8 mouse cellular contexts compared by ENCODE assay signal in genomic region chr7:81565381-81566055, GRCm38 (mm10). TPM values are rescaled to one million over a fixed set of nuclear protein-coding genes. Genes with fewer than 3 reads are reported as not detected.
DNase-seq lines count a peak whose midpoint lies in the region; ATAC-seq lines count a peak whose summit lies in the region.
"Had no signal": no experiment of that assay in that cellular context is flagged by ENCODE, and none has a peak within 500 bp of the region (broad histone marks: within the 10 kb centered on the region; RNA-seq: fewer than 3 reads in every experiment).

No protein-coding gene starts in this region.

- ATAC-seq in heart, embryonic 14.5 days (ENCODE audit: insufficient number of reproducible peaks, insufficient read depth, low FRiP score, low read depth) = no peak
- ATAC-seq in heart, embryonic 16.5 days (replicated peaks; ENCODE audit: extremely low read depth, insufficient read depth, low FRiP score) = no peak
- peak; percentile 67 for ATAC-seq in limb, embryonic 11.5 days (ENCODE audit: insufficient number of reproducible peaks, low FRiP score, low TSS enrichment, low read depth)
- ATAC-seq in CD4-positive, CD25-positive, alpha-beta regulatory T cell, adult 4 months = no peak

- peak overlapping the region; percentile 97 to 98 for H3K27ac ChIP-seq in heart, embryonic 14.5 days (replicated peaks in 1 of 2; ENCODE audit: control insufficient read depth in 1 of 2, insufficient read depth in 1 of 2, low read depth in 2 of 2, low read length in 2 of 2)
- H3K27ac ChIP-seq in embryonic facial prominence, embryonic 10.5 days (replicated peaks) = no peak overlapping the region
- peak overlapping the region; percentile 97 for H3K27ac ChIP-seq in heart, embryonic 16.5 days (ENCODE audit: low read length)
- no peak overlapping the region for H3K27ac ChIP-seq in limb, embryonic 11.5 days (replicated peaks; ENCODE audit: low read depth, low read length)
- H3K27ac ChIP-seq: lung, embryonic 15.5 days had no signal

- H3K36me3 ChIP-seq in heart, embryonic 14.5 days (ENCODE audit: control insufficient read depth, insufficient read depth, low read length) = no peaks in the 10 kb centered on the region
- no peaks in the 10 kb centered on the region for H3K36me3 ChIP-seq in embryonic facial prominence, embryonic 10.5 days (replicated peaks)
- H3K36me3 ChIP-seq in heart, embryonic 16.5 days (ENCODE audit: control insufficient read depth, insufficient read depth) = no peaks in the 10 kb centered on the region
- no peaks in the 10 kb centered on the region for H3K36me3 ChIP-seq in limb, embryonic 11.5 days (ENCODE audit: control insufficient read depth, insufficient read depth, low read length)
- H3K36me3 ChIP-seq: lung, embryonic 15.5 days had no signal

- H3K4me1 ChIP-seq in heart, embryonic 14.5 days (ENCODE audit: control insufficient read depth in 2 of 2, insufficient read depth in 2 of 2, low read length in 2 of 2) = peaks cover 21 to 46% of the 10 kb centered on the region in 2 experiments
- peaks cover 11% of the 10 kb centered on the region; the same call in 1 of the 2 replicates for H3K4me1 ChIP-seq in embryonic facial prominence, embryonic 10.5 days
- H3K4me1 ChIP-seq in heart, embryonic 16.5 days (ENCODE audit: control insufficient read depth, insufficient read depth, low read length) = peaks cover 31% of the 10 kb centered on the region
- 0 out of 2 replicates have a peak, but pooled peaks cover 5% of the 10 kb centered on the region for H3K4me1 ChIP-seq in limb, embryonic 11.5 days (ENCODE audit: control insufficient read depth, insufficient read depth, low read length)

- peak overlapping the region; percentile 48 to 59 for H3K4me3 ChIP-seq in heart, embryonic 14.5 days (ENCODE audit: control insufficient read depth in 1 of 2, insufficient read depth in 1 of 2, low read depth in 1 of 2, low read length in 2 of 2)
- no peak overlapping the region for H3K4me3 ChIP-seq in embryonic facial prominence, embryonic 10.5 days
- H3K4me3 ChIP-seq in heart, embryonic 16.5 days (ENCODE audit: low read length) = peak overlapping the region; percentile 57
- no peak overlapping the region for H3K4me3 ChIP-seq in limb, embryonic 11.5 days (ENCODE audit: low read depth, low read length)
- H3K4me3 ChIP-seq: lung, embryonic 15.5 days had no signal

- peak overlapping the region; percentile 74 for H3K9ac ChIP-seq in heart, embryonic 14.5 days (ENCODE audit: low read length)
- H3K9ac ChIP-seq in heart, embryonic 16.5 days (ENCODE audit: low read length) = peak overlapping the region; percentile 79
- H3K9ac ChIP-seq in limb, embryonic 11.5 days (ENCODE audit: low read length) = no peak overlapping the region
- H3K9ac ChIP-seq: lung, embryonic 15.5 days had no signal

- WGBS in heart, embryonic 14.5 days = 33% methylated on average over 7 of the region's 7 CpGs
- WGBS in embryonic facial prominence, embryonic 10.5 days = 73% methylated on average over 7 of the region's 7 CpGs
- WGBS in heart, embryonic 16.5 days = 41% methylated on average over 7 of the region's 7 CpGs
- 36% methylated on average over 7 of the region's 7 CpGs for WGBS in limb, embryonic 11.5 days

- intact Hi-C loops in heart, postnatal 25 days (cut with DNase I) = loop anchor here (10.0 kb wide), 2 partner anchors 171 to 221 kb away; partner anchors contain the start of gene Rps17

- no peaks in the 10 kb centered on the region for H3K9me3 ChIP-seq in heart, embryonic 14.5 days (ENCODE audit: control insufficient read depth, low read length)
- H3K9me3 ChIP-seq in embryonic facial prominence, embryonic 10.5 days = no peaks in the 10 kb centered on the region
- no peaks in the 10 kb centered on the region for H3K9me3 ChIP-seq in heart, embryonic 16.5 days (replicated peaks; ENCODE audit: control insufficient read depth, low read length)
- no peaks in the 10 kb centered on the region for H3K9me3 ChIP-seq in limb, embryonic 11.5 days (ENCODE audit: control insufficient read depth, low read length)
- H3K9me3 ChIP-seq: lung, embryonic 15.5 days had no signal

- H3K4me2 ChIP-seq in heart, embryonic 14.5 days (ENCODE audit: low read length) = peak overlapping the region; percentile 61
- H3K4me2 ChIP-seq in heart, embryonic 16.5 days (ENCODE audit: low read depth, low read length) = peak overlapping the region; percentile 61
- H3K4me2 ChIP-seq in limb, embryonic 11.5 days (ENCODE audit: low read depth, severe bottlenecking) = no peak overlapping the region
- H3K4me2 ChIP-seq: lung, embryonic 15.5 days had no signal

- no peaks in the 10 kb centered on the region for H3K27me3 ChIP-seq in heart, embryonic 14.5 days (ENCODE audit: control insufficient read depth, insufficient read depth, low read length)
- H3K27me3 ChIP-seq in embryonic facial prominence, embryonic 10.5 days (replicated peaks; ENCODE audit: low read depth, poor library complexity, severe bottlenecking) = no peaks in the 10 kb centered on the region
- H3K27me3 ChIP-seq in heart, embryonic 16.5 days (ENCODE audit: control insufficient read depth, insufficient read depth, low read length) = no peaks in the 10 kb centered on the region
- H3K27me3 ChIP-seq in limb, embryonic 11.5 days (ENCODE audit: control insufficient read depth, insufficient read depth, low read length) = no peaks in the 10 kb centered on the region
- H3K27me3 ChIP-seq: lung, embryonic 15.5 days had no signal

- no peak for DNase-seq in heart, postnatal 25 days (ENCODE audit: low spot score)
- peak; percentile 9 for DNase-seq in embryonic facial prominence, embryonic 10.5 days (ENCODE audit: low spot score)
- DNase-seq in limb, embryonic 11.5 days (ENCODE audit: low spot score) = peak; percentile 50
- DNase-seq in adrenal gland, postnatal 14 days = no peak

RNA-seq across cellular contexts. Expression of gene Fsd2, which starts 1.2 kb away (rescaled TPM):
- 60.6 and 68.0 TPM in 2 replicates for polyA plus RNA-seq in heart, embryonic 14.5 days (2014; fragmentation: Nextera tagmentation; extraction: Ambion mirVana)
- total RNA-seq in heart, postnatal 25 days (2021) = 100 to 1,000 TPM; 300 to 302 TPM
- polyA plus RNA-seq in embryonic facial prominence, embryonic 10.5 days (2016; fragmentation: Nextera tagmentation; extraction: Ambion mirVana) = 0.04 TPM in 1 of 2 replicates, not detected in the other
- polyA plus RNA-seq in heart, embryonic 16.5 days (2015; fragmentation: Nextera tagmentation; extraction: Ambion mirVana) = 76.3 and 83.4 TPM in 2 replicates
- polyA plus RNA-seq in limb, embryonic 11.5 days (2014; fragmentation: Nextera tagmentation; extraction: Ambion mirVana) = 0.04 and 0.07 TPM in 2 replicates
- polyA plus RNA-seq in CD4-positive, CD25-positive, alpha-beta regulatory T cell, adult 4 months (2017; shearing (Covaris generic)) = 1 to 10 TPM; 5.3 to 6.4 TPM
- 1.3 and 2.0 TPM in 2 replicates for total RNA-seq in adrenal gland, postnatal 14 days (2021)

RNA-seq across cellular contexts. Expression of gene Whamm, which starts 5.5 kb away (rescaled TPM):
- 7.7 and 9.5 TPM in 2 replicates for polyA plus RNA-seq in heart, embryonic 14.5 days (2014; fragmentation: Nextera tagmentation; extraction: Ambion mirVana)
- total RNA-seq in heart, postnatal 25 days (2021) = 1 to 10 TPM; 8.2 to 9.4 TPM
- polyA plus RNA-seq in embryonic facial prominence, embryonic 10.5 days (2016; fragmentation: Nextera tagmentation; extraction: Ambion mirVana) = 2.4 and 3.4 TPM in 2 replicates
- 3.9 and 4.2 TPM in 2 replicates for polyA plus RNA-seq in heart, embryonic 16.5 days (2015; fragmentation: Nextera tagmentation; extraction: Ambion mirVana)
- polyA plus RNA-seq in limb, embryonic 11.5 days (2014; fragmentation: Nextera tagmentation; extraction: Ambion mirVana) = 4.4 and 5.6 TPM in 2 replicates
- 1 to 10 TPM; 3.1 to 5.5 TPM for polyA plus RNA-seq in CD4-positive, CD25-positive, alpha-beta regulatory T cell, adult 4 months (2017; shearing (Covaris generic))
- total RNA-seq in adrenal gland, postnatal 14 days (2021) = 16.1 and 18.3 TPM in 2 replicates

Comparison
In these comparisons a context has a peak if more than half of its experiments do, and no peak if none do; other contexts are left out.
1. H3K27ac ChIP-seq: peak in heart, embryonic 14.5 days (2 of 2) and heart, embryonic 16.5 days (single experiment); none in embryonic facial prominence, embryonic 10.5 days (single experiment) and limb, embryonic 11.5 days (single experiment).
2. H3K4me3 ChIP-seq: peak in heart, embryonic 14.5 days (2 of 2) and heart, embryonic 16.5 days (single experiment); none in embryonic facial prominence, embryonic 10.5 days (single experiment) and limb, embryonic 11.5 days (single experiment).
3. DNase-seq: peak in embryonic facial prominence, embryonic 10.5 days (single experiment) and limb, embryonic 11.5 days (single experiment); none in heart, postnatal 25 days (single experiment) and adrenal gland, postnatal 14 days (single experiment).